Mouse (Mus musculus) embryo, embryonic 10.5 days (tissue): Measurements from ENCODE around the gene Dkc1.
A peak's percentile ranks its signal among the peaks of the same experiment; 100 is the strongest.

Source experiments
- DNase-seq: peaks from one replicate; pipeline ENCODE4 v3.0.0-alpha.2; 2015; ENCODE audit warnings: low spot score

Dkc1 gene

DNA sequence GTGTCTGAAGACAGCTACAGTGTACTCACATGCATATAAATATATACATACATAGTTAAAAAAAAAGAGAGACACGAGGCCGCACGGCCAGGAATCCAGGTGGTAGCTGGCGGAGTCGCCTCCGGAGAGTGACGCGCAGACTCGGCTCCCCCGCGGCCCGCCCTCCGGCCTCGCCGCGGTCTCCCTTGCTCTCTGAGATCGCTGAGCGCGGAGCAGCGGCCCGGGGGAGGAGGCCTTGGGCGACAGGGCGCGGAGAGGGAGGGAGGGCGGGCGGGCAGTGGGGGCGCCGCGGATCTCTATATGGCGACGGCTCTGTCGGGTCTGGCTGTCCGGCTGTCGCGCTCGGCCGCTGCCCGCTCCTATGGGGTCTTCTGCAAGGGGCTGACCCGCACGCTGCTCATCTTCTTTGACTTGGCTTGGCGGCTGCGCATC, 47.5 kb downstream of the Dkc1 start:
- peak; percentile 18 for DNase-seq

DNA sequence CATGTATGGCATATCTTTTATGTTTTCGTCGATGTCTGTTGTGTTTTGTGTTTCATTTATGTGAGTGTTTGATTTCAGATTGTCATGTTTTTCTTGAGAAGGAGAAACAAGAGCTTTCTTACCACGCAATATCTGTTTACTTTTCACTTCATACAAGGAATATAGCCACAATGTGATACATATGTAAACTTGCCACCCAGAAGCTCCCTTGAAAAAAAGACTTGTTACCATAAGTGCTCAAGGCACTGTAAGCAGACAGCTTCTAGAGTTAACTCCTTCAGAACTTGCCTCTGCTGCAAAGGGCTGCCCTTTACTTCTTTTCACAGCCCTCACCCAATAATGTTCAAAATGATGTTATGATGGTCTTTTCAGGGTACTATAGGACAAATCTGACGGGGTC, 52.8 kb downstream of the Dkc1 start:
- no peak for DNase-seq

DNA sequence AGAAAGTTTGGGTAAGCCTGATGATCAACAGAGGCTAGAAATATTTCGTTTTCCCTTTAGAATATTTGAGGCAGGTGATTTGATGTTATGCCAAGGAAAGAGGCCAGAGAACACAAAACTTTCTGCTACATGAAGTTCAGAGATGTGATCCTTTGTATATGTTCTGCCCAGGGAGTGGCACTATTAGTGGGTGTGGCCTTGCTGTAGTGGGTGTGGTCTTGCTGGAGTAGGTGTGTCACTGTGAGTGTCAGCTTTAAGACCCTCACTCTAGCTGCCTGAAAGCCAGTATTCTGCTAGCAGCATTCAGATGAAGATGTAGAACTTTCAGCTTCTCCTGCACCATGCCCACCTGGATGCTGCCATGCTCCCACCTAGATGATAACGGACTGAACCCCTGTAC, 54.6 kb downstream of the Dkc1 start:
- DNase-seq, result no peak

DNA sequence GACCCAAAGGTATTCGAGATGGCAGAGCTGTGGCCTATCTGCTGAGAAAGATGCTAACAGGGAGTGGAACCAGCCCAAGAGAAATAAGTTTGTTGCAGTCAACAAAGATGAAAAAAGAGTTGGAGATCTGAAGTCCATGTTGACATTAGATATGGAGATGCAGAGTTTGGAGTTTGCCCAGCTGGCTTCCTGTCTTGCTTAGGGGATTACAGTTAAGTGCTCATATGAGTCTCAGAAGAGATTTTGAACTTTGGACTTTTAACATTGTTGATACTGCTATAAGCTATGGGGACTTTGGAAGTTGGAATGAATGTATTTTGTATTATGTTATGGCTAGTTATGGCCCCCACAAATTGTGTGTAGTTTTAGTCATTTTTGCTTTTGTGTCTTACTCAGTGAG, 56.6 kb downstream of the Dkc1 start:
- DNase-seq, result no peak

DNA sequence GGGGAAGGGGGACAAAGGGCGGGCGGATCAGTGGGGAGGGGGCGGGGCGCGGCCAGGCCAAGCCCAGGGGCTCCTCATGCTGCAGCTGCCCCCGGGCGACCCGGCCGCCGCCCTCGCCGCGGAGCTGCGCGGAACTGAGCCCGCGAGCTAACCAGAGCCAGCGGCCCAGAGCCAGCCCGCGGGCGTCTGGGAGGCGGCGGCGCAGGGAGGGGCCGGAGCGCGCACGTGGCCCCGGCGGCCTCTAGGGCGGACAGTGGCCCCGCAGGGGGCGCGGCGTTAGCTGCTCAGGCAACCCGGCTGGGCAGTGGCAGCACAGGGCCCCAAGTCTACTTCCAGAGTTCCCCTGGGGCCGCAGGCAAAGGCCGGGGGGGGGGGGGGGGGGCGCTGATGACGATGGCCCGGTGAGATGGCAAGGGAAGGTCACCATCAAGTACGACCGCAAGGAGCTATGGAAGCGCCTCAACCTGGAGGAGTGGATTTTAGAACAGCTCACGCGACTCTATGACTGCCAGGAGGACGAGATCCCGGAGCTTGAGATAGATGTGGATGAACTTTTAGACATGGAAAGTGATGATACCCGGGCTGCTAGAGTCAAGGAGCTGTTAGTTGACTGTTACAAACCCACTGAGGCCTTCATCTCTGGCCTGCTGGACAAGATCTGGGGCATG, 60.1 kb downstream of the Dkc1 start:
- DNase-seq, result peak; percentile 55
